8 mouse cellular contexts compared by ENCODE assay signal in the genomic region with DNA sequence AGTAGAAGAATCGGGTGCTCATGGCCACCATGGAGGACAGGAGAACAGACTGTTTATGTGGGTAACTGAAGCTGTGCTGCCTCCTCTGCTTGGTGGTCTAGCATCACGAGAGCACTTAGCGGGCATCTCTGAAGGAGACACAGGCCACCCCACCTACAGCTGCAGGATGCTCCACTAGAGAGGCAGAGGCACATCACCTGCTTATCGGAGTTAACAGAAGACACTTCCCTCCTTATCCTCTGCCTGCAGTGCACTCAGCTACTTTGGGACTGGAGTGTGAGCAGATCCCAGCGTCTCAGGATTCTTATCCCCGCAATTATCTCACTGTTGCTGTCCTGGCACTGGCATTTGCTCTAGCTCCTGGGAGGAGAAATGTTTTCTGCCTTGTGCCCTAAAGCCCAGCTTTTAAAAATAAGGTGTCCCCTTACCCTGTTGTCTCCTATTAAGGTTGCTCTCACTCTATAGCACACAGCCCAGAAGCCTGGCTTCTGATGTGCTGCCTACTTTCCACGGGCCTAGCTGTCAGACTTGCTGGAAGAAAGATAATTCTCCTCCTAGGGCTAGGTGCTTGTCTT. TPM values are rescaled to one million over a fixed set of nuclear protein-coding genes. Genes with fewer than 3 reads are reported as not detected.
DNase-seq lines count a peak whose midpoint lies in the region; ATAC-seq lines count a peak whose summit lies in the region.

No protein-coding gene starts in this region.

- H3K9ac ChIP-seq in heart, embryonic 15.5 days = no peak overlapping the region
- H3K9ac ChIP-seq in limb, embryonic 15.5 days = no peak overlapping the region
- peak overlapping the region; percentile 71 for H3K9ac ChIP-seq in neural tube, embryonic 15.5 days (replicated peaks)

- H3K4me3 ChIP-seq in heart, embryonic 15.5 days = peak overlapping the region; percentile 49
- H3K4me3 ChIP-seq in limb, embryonic 15.5 days = peak overlapping the region; percentile 44
- H3K4me3 ChIP-seq in neural tube, embryonic 15.5 days (replicated peaks) = peak overlapping the region; percentile 62

- no peak overlapping the region for H3K27ac ChIP-seq in heart, embryonic 15.5 days
- H3K27ac ChIP-seq in limb, embryonic 15.5 days = no peak overlapping the region
- H3K27ac ChIP-seq in neural tube, embryonic 15.5 days (replicated peaks) = peak overlapping the region; percentile 88

- H3K36me3 ChIP-seq in heart, embryonic 15.5 days = no peaks in the 10 kb centered on the region
- H3K36me3 ChIP-seq in limb, embryonic 15.5 days = peaks cover 6% of the 10 kb centered on the region; the same call in 1 of the 2 replicates
- no peaks in the 10 kb centered on the region for H3K36me3 ChIP-seq in neural tube, embryonic 15.5 days

- no peak for DNase-seq in heart, postnatal 4 days
- DNase-seq in cerebellum, adult 9-11 months = no peak
- no peak for DNase-seq in kidney, postnatal 36 days
- no peak for DNase-seq in kidney, adult 18-20 months

- peak overlapping the region; percentile 64 for H3K4me2 ChIP-seq in heart, embryonic 15.5 days
- peak overlapping the region; percentile 66 for H3K4me2 ChIP-seq in limb, embryonic 15.5 days
- peak overlapping the region; percentile 79 for H3K4me2 ChIP-seq in neural tube, embryonic 15.5 days

- no peak for ATAC-seq in heart, embryonic 15.5 days (replicated peaks; ENCODE audit: insufficient number of reproducible peaks, insufficient read depth, low FRiP score, low read depth)
- ATAC-seq in erythroid progenitor cell, adult 5-6 weeks (replicated peaks; ENCODE audit: low FRiP score, poor library complexity, severe bottlenecking) = peak; percentile 76
- ATAC-seq in limb, embryonic 15.5 days (ENCODE audit: insufficient number of reproducible peaks, low FRiP score, low TSS enrichment, low read depth) = no peak
- no peak for ATAC-seq in neural tube, embryonic 15.5 days (ENCODE audit: low FRiP score)

- H3K27me3 ChIP-seq in heart, embryonic 15.5 days = peaks cover 17% of the 10 kb centered on the region; the same call in 1 of the 2 replicates
- H3K27me3 ChIP-seq in limb, embryonic 15.5 days = peaks cover 12% of the 10 kb centered on the region
- no peaks in the 10 kb centered on the region for H3K27me3 ChIP-seq in neural tube, embryonic 15.5 days (replicated peaks)

- H3K9me3 ChIP-seq in heart, embryonic 15.5 days (replicated peaks) = no peaks in the 10 kb centered on the region
- H3K9me3 ChIP-seq in limb, embryonic 15.5 days = no peaks in the 10 kb centered on the region
- H3K9me3 ChIP-seq in neural tube, embryonic 15.5 days (replicated peaks) = no peaks in the 10 kb centered on the region

- H3K4me1 ChIP-seq in heart, embryonic 15.5 days (replicated peaks) = peaks cover 62% of the 10 kb centered on the region
- peaks cover 70% of the 10 kb centered on the region for H3K4me1 ChIP-seq in limb, embryonic 15.5 days
- H3K4me1 ChIP-seq in neural tube, embryonic 15.5 days = peaks cover 74% of the 10 kb centered on the region

- 8% methylated on average over 7 of the region's 7 CpGs for WGBS in heart, embryonic 15.5 days
- WGBS in limb, embryonic 15.5 days = 14% methylated on average over 7 of the region's 7 CpGs
- 19% methylated on average over 7 of the region's 7 CpGs for WGBS in neural tube, embryonic 15.5 days

RNA-seq across cellular contexts. Expression of a gene that starts 1.6 kb away (rescaled TPM):
- 3.0 and 3.8 TPM in 2 replicates for polyA plus RNA-seq in heart, embryonic 15.5 days (2015; fragmentation: Nextera tagmentation; extraction: Ambion mirVana)
- under 1 TPM; 0.77 to 0.88 TPM for total RNA-seq in heart, postnatal 4 days (2021)
- total RNA-seq in erythroid progenitor cell, adult 5-6 weeks (2015; ENCODE audit: low replicate concordance) = 377 and 399 TPM in 2 replicates
- total RNA-seq in erythroid progenitor cell, adult 5-6 weeks (2017; ENCODE audit: low replicate concordance) = 327 and 382 TPM in 2 replicates
- polyA plus RNA-seq in limb, embryonic 15.5 days (2015; fragmentation: Nextera tagmentation; extraction: Ambion mirVana) = 5.7 and 7.1 TPM in 2 replicates
- 15.0 and 16.2 TPM in 2 replicates for polyA plus RNA-seq in neural tube, embryonic 15.5 days (2015; fragmentation: Nextera tagmentation; extraction: Ambion mirVana)

RNA-seq across cellular contexts. Expression of a gene that starts 8.0 kb away (rescaled TPM):
- polyA plus RNA-seq in heart, embryonic 15.5 days (2015; fragmentation: Nextera tagmentation; extraction: Ambion mirVana) = 5.1 and 5.3 TPM in 2 replicates
- 1 to 10 TPM; 8.6 to 9.4 TPM for total RNA-seq in heart, postnatal 4 days (2021)
- not detected in 2 replicates for total RNA-seq in erythroid progenitor cell, adult 5-6 weeks (2015; ENCODE audit: low replicate concordance)
- not detected in 2 replicates for total RNA-seq in erythroid progenitor cell, adult 5-6 weeks (2017; ENCODE audit: low replicate concordance)
- 6.5 and 7.0 TPM in 2 replicates for polyA plus RNA-seq in limb, embryonic 15.5 days (2015; fragmentation: Nextera tagmentation; extraction: Ambion mirVana)
- 5.0 and 5.9 TPM in 2 replicates for polyA plus RNA-seq in neural tube, embryonic 15.5 days (2015; fragmentation: Nextera tagmentation; extraction: Ambion mirVana)

RNA-seq across cellular contexts. Expression of a gene that starts 8.3 kb away (rescaled TPM):
- polyA plus RNA-seq in heart, embryonic 15.5 days (2015; fragmentation: Nextera tagmentation; extraction: Ambion mirVana) = 12.8 and 18.6 TPM in 2 replicates
- 1 to 10 TPM; 7.4 to 7.9 TPM for total RNA-seq in heart, postnatal 4 days (2021)
- 67.4 and 70.0 TPM in 2 replicates for total RNA-seq in erythroid progenitor cell, adult 5-6 weeks (2015; ENCODE audit: low replicate concordance)
- total RNA-seq in erythroid progenitor cell, adult 5-6 weeks (2017; ENCODE audit: low replicate concordance) = 26.2 and 54.4 TPM in 2 replicates
- 26.8 and 28.7 TPM in 2 replicates for polyA plus RNA-seq in limb, embryonic 15.5 days (2015; fragmentation: Nextera tagmentation; extraction: Ambion mirVana)
- polyA plus RNA-seq in neural tube, embryonic 15.5 days (2015; fragmentation: Nextera tagmentation; extraction: Ambion mirVana) = 19.7 and 23.8 TPM in 2 replicates

RNA-seq across cellular contexts. Expression of a gene that starts 20.5 kb away (rescaled TPM):
- polyA plus RNA-seq in heart, embryonic 15.5 days (2015; fragmentation: Nextera tagmentation; extraction: Ambion mirVana) = 20.2 and 22.4 TPM in 2 replicates
- 10 to 100 TPM; 73.9 to 74.2 TPM for total RNA-seq in heart, postnatal 4 days (2021)
- total RNA-seq in erythroid progenitor cell, adult 5-6 weeks (2015; ENCODE audit: low replicate concordance) = 67.0 and 77.5 TPM in 2 replicates
- 83.7 and 85.0 TPM in 2 replicates for total RNA-seq in erythroid progenitor cell, adult 5-6 weeks (2017; ENCODE audit: low replicate concordance)
- polyA plus RNA-seq in limb, embryonic 15.5 days (2015; fragmentation: Nextera tagmentation; extraction: Ambion mirVana) = 32.1 and 32.5 TPM in 2 replicates
- 15.6 and 17.6 TPM in 2 replicates for polyA plus RNA-seq in neural tube, embryonic 15.5 days (2015; fragmentation: Nextera tagmentation; extraction: Ambion mirVana)

RNA-seq across cellular contexts. Expression of a gene that starts 39.8 kb away (rescaled TPM):
- 45.2 and 53.2 TPM in 2 replicates for polyA plus RNA-seq in heart, embryonic 15.5 days (2015; fragmentation: Nextera tagmentation; extraction: Ambion mirVana)
- total RNA-seq in heart, postnatal 4 days (2021) = 10 to 100 TPM; 27.2 to 30.0 TPM
- 0.72 and 12.6 TPM in 2 replicates for total RNA-seq in erythroid progenitor cell, adult 5-6 weeks (2015; ENCODE audit: low replicate concordance)
- total RNA-seq in erythroid progenitor cell, adult 5-6 weeks (2017; ENCODE audit: low replicate concordance) = 1.8 and 3.8 TPM in 2 replicates
- 47.0 and 55.8 TPM in 2 replicates for polyA plus RNA-seq in limb, embryonic 15.5 days (2015; fragmentation: Nextera tagmentation; extraction: Ambion mirVana)
- 33.1 and 38.3 TPM in 2 replicates for polyA plus RNA-seq in neural tube, embryonic 15.5 days (2015; fragmentation: Nextera tagmentation; extraction: Ambion mirVana)
